Mouse (Mus musculus) gonadal fat pad, adult 2 months (tissue): ENCODE measurements around the gene Mybpc3. TPM values are rescaled to one million over a fixed set of nuclear protein-coding genes. Genes with fewer than 3 reads are reported as not detected.

ENCODE experiments used
- DNase-seq: peaks from one replicate; pipeline ENCODE4 v3.0.0-alpha.2; 2012; ENCODE audit warnings: low read depth
- polyA plus RNA-seq: library from polyadenylated mRNA; depleted of rRNA; stranded (reverse); fragments of >200 nt; gene quantifications from 2 replicates; pipeline ENCODE4 v1.2.3, GENCODE M21; 2012; rRNA removed

Mybpc3 gene
- 0.04 and 0.05 TPM in 2 replicates for polyA plus RNA-seq

DNA sequence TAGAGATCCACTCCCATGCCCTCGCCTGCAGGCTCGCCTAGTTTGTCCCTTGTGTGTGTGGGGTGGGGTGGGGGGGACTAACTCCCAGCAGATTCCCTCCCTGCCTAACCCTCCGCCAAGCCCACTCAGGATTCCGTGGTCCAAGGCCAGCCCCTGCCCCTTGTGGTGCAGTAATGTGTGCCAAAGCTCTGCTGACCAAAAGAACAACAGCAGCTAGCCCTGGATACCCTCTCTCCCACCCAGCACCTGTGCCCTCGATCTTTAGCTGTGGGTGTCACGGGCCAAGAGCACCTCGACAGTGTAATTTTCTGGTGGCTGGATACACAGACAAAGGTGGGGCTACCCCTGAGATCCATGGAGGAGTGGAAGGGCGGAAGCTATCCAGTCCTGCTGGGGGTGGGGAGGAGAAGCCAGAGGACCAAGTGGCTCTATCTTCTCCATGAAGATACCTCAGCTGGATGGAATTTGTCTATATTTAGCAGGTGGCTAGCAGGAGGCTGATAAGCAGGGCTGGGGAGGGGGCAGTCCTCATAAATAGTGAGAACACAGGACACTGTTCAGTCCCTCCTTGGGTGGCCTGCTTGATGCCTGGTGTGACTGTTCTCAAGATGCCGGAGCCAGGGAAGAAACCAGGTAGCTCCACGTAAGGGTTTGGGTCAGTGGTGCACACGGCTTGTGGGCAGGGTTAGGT is at the start of gene Mybpc3:
Gene Mybpc3, plus strand, starts transcription at position 560 of the 691 bp plus-strand sequence.
- no peak for DNase-seq

DNA sequence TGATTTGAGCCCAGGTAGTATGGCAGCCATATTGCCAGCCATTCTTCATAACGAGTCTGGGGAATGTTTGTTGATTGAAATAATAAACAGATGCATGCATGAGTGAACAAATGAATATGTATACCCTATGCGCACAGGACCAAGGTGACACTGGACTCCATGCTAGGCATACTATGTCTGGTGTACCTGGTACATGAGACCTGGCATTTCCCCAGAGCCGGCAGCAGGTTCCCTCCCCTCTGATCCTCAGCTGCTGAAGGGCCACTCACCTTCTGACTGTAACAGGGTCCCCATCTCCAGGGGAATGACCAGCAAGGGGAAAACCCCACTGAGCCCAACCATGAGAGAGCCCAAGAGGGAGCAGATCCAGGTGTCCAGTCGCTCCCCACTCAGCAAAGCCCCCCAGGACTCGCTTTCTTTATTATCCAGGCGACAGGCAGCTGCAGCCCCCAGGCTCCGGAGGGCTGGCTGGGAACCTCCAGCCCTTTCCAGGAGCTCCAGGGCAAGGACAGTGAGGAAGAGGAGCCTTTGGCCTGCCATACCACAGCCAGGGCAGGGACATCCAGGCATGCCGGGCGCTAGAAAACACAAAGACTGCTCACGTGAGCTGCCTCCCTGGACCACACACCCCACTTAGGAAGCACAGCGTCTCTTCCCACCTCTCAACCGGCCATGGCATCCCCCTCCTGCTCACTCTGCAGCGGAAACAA is 49.6 kb upstream of the Mybpc3 start:
- DNase-seq = no peak

DNA sequence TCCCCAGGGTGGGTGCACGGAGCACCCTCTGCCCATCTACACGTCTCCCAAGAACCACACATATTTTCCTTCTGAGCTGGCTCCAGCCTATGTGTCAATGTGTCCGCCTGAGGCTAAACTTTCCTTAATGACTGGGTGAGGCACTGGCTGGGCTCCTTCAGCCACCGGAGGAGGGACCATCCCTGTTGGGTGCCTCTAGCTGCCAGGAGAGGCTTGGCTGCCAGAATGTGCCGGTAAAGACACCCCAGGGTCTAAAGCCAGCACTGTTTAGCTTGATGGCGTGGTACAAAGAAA is 49.1 kb upstream of the Mybpc3 start:
- no peak for DNase-seq

- DNase-seq = no peak
Observed at GRCm38 (mm10) chr2:91069306-91070000, 48.5 kb upstream of the Mybpc3 start.

GRCm38 (mm10) chr2:91070076-91070800 is 47.7 kb upstream of the Mybpc3 start, which contains the start of gene Slc39a13:
TSS of gene Slc39a13 (minus strand) at chr2:91070417.
- DNase-seq = no peak

DNA sequence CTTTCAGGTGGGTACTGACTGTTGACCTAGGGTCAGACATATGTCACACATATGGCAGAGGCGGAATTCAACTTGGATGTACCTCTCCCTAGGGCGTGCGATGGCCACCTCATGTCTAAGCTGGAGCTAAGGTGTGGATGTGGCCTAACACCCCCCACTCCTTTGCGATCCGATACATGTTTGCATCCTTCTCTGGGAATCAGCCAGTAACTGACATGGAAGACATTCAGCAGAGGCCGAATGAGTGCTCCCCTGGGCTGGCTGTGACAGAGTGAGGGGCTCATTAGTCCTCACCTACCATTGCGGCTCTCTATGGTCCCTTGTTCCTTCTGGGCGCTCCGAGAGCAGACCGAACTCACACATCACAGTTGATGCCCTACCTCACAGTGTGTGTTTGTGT is 46.9 kb upstream of the Mybpc3 start:
- no peak for DNase-seq

DNA sequence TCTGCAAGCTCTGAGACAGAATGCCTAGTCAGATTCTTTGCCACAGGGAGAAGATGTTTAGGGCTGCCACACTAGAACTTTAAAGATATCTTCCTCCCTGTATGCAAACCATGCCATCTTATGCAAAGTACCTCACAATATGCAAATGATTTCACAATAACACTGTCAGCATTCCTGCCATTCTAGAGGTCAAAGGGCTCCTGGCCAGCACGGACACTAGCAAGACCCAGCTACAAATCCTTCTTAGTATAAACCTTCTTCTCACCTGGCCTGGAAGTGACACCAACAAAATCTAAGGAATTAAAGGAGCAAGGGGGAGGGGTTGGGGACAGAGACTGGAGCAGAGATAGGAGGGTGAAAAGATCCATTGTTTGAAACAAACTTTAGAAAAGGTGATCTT is 45.9 kb upstream of the Mybpc3 start:
- DNase-seq = no peak

DNA sequence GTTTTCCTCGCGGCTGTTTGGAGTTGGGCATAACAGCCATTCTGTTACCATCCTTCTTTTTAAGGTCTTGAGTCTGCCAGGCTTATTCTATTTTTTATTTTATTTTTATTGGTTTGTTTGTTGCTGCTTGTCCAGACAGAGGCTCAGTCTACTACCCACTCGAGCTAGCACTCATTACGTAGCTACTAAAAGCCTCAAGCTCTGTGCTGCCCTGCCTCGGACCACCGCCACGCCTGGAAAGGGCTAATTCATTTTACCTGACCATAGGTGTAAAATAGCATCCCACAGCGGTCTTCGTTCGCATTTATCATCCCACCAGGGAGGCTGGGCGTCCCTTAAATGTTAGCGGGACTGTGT is 40.0 kb upstream of the Mybpc3 start:
- no peak for DNase-seq

DNA sequence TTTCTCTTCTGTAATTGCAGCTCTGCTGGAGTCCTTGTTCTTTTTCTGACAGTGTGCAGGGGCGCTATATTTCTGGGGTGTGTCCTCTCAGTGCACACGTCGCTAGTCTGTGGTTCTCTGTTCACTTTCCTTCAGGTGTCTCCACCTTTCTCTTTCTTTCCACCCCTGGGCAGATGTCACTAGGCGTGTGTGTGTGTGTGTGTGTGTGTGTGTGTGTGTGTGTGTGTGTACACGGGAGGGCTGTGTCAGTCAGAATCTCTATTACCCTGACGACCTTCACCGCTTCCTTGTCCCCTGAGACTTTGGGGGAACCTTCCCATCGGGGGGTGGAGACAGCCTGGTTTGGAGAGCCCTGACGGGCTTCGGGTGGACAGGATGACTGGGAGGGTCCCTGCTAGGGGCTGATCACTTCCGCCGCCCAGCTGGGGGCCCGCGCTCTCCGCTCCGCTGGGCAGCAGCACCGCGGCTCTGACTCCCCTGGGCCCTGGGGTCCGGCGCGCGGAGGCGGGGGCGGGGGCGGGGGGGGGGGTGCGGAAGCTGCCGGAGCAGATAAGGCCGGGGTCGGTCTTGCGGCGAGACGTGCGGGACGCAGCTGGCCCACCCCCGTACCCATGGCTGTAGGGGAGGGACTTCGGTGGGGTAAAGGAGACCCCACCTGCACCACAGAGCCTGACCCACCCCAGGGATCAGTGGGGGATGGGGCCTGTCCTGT is 39.5 kb upstream of the Mybpc3 start:
- no peak for DNase-seq

- DNase-seq = no peak
Observed at GRCm38 (mm10) chr2:91079026-91079384, 38.9 kb upstream of the Mybpc3 start.

DNA sequence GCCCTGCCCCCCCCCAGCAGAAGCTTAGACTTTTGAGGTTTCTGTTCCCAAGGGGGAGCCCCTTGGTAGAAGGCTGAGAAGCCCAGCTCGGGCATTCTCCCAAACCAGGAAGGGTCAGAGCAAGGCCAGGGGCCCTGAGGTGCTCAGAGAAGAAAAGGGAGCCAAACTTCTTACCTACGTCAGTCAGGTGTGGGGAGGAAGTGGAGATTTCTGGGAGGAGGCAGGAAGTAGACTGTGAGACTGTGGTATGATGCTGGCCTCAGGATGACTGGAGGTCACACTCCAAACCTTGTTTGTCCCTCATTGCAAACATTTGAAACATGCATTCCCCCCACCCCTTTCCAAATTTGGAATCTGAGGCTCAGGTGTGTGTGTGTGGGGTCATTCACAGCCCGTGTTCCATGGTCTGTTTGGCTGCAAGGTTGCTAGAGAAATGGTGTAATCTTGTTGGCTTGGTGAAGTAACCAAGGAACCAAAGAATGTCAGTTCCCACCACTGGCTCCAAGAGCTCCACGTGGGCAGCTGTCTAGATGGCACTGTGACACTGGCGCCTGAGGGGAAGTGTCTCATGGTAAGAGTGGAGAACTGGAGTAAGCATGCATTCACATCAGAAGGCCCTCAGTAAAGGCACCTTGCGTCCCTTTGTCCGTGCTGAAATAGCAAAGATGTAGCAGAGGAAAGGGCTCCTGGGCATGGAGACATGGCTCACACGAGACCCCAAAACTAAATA is 37.0 kb upstream of the Mybpc3 start:
- no peak for DNase-seq

GRCm38 (mm10) chr2:91081775-91082695 is 35.9 kb upstream of the Mybpc3 start, which contains the start of gene Spi1:
TSS of gene Spi1 (plus strand) at chr2:91082390.
- DNase-seq = no peak

- DNase-seq = no peak
Observed at GRCm38 (mm10) chr2:91082844-91083243, 35.1 kb upstream of the Mybpc3 start.

GRCm38 (mm10) chr2:91083366-91083940 is 34.5 kb upstream of the Mybpc3 start:
- no peak for DNase-seq

DNA sequence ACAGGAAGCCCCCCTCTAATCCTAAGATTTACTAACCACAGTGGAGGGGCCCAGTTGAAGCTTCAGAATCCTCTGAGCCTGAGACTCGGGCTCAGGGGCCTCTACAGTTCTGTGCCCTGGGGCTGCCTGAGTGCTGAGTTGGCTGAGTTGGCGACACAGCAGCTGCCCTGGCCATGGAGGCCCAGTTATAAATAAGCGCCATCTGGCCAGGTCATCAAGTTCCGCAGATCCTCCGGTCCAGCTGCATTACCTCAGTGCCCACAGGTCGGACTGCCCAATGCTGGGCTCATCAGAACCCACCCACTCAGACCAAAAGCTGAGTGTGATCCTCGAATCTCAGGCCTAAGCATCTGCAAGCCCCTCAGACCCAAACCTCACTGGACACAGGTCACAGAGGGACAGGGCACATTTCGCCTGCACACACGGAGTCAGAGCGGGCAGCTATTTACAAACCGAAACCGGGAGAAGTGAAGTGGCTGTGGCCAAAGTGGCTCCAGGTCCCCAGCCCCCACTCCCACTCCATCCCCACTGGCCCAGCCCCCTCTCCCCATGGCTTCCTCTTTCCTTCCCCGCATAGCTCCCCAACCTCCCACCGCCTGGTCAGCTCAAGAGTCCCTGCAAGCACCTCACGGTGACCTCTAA is 33.6 kb upstream of the Mybpc3 start:
- no peak for DNase-seq

DNA sequence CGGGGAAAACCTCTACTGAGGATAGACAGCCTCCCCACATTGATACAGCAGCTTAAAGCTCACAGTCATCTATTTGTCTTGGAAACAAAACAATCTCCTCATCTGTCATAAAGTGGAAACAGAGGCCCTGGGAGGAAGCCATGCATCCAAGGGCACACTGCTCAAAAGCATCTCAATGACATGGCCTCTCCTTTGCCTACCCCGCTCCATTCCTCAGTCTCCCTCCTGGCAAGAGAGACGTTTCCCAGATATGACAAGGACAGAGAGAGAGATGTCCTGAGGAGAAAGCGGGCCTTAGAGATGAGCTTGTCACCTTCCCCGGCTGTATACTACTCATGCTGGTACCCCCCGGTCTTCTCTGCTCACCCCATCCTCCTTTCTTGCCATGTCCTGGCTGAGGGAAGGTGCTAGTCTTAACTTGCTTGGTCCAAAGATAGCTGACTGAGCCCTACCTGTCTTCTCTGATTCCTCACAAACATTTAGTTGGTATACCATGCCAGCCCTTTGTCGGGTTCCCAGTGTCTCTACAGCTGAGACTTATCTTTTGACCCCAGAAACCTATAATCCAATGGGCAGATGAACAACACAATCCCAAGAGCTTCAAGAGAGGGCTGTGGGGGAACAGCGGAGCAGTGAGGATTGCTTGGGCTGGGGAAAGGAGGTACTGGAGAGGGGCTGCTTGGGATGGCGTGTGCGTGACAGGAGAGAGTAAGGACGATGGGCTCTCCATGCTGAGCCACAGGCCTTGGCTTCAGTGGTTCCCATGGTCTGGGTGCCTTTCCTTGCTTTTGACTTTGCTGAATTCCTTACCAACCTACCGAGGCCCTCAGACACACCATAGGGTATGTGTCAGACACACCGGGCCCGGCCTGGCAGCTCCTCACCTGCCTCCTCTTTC is 32.2 kb upstream of the Mybpc3 start:
- no peak for DNase-seq

DNA sequence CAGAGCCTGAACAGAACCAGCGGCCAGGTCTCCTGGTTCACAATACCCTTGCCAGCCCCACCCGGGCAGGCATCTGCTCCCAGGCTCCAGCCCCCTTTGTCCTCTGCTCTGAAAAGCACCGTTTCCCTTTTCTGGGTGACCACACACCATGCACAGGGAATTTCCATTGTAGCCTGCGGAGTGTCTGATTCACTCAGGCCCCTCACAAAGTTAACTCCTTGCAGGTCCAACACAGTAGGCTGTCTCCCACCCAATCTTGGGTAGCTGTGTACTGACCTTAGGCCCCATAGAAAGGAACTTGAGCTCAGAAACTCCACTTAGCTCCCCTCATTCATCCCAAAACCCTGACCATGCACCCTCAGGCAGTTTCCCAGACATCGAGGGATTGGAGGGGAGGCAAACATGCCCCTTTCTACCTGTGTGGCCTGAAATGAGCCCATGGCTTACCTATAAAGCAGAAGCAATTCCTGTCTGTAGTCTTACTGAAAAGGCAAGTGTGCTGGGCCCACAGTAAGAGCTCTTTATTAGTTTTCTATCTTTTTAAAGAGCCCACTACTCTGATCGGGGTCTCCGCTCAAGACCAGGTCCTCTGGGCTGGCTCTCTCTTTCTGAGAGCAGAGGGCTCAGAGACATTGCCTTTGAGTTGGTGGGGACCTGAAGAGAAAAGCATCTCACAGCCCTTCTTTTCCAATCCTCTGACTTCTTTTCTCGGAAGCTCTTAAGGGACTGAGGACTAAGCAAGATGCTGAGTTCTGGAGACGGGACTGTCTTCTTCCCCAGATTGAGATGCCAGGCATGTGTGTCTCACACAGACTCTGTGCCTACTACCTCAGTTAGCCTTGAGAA is 31.3 kb upstream of the Mybpc3 start:
- no peak for DNase-seq
